Mouse (Mus musculus) MEL (cell line): ENCODE data around the gene Ddx4. TPM values are rescaled to one million over a fixed set of nuclear protein-coding genes. Genes with fewer than 3 reads are reported as not detected.

ENCODE experiments used
- DNase-seq: peaks from one replicate; pipeline ENCODE4 v3.0.0; 2011; ENCODE audit warnings: low read depth, low spot score
- H3K27ac ChIP-seq: 2 replicates; pipeline ENCODE4 v1.5.1; 2012; ENCODE audit warnings: low read depth, mild to moderate bottlenecking, control low read depth, low read length, moderate library complexity; ENCODE audit not compliant: control insufficient read depth
- H3K27me3 ChIP-seq, 2 experiments: fragments of 150-350 bp in 1 of 2; sonication (generic) in 1 of 2; 2 replicates each; pipeline ENCODE4 v1.6.1; 2012; ENCODE audit warnings: low read length in 2 of 2, mild to moderate bottlenecking in 2 of 2, improper control_type of control experiment in 1 of 2, moderate library complexity in 1 of 2; ENCODE audit not compliant: insufficient read depth in 2 of 2, control insufficient read depth in 1 of 2
- H3K36me3 ChIP-seq, 2 experiments: 2 replicates each; pipeline ENCODE4 v1.6.1; 2012 to 2014; ENCODE audit warnings: low read length in 2 of 2, improper control_type of control experiment in 1 of 2, inconsistent platforms in 1 of 2, mild to moderate bottlenecking in 1 of 2; ENCODE audit not compliant: insufficient read depth in 2 of 2, control insufficient read depth in 1 of 2
- H3K4me1 ChIP-seq, 2 experiments: fragments of 150-350 bp in 1 of 2; sonication (generic) in 1 of 2; 2 replicates each; pipeline ENCODE4 v1.6.1; 2012; ENCODE audit warnings: low read length in 2 of 2, improper control_type of control experiment in 1 of 2, mild to moderate bottlenecking in 1 of 2; ENCODE audit not compliant: insufficient read depth in 2 of 2, control insufficient read depth in 1 of 2
- H3K4me3 ChIP-seq, 2 experiments: fragments of 150-350 bp in 1 of 2; sonication (generic) in 1 of 2; 2 replicates each; pipeline ENCODE4 v1.5.1; 2012; ENCODE audit warnings: low read depth in 2 of 2, low read length in 2 of 2, mild to moderate bottlenecking in 2 of 2, moderate library complexity in 2 of 2, control low read depth in 1 of 2, improper control_type of control experiment in 1 of 2; ENCODE audit not compliant: control insufficient read depth in 1 of 2, insufficient read depth in 1 of 2
- H3K79me2 ChIP-seq: 2 replicates; pipeline ENCODE4 v1.6.1; 2012; ENCODE audit warnings: mild to moderate bottlenecking, low read length, moderate library complexity; ENCODE audit not compliant: control insufficient read depth, poor library complexity, insufficient read depth
- H3K9ac ChIP-seq: 2 replicates; pipeline ENCODE4 v1.6.1; 2012; ENCODE audit warnings: low read depth, mild to moderate bottlenecking, control low read depth, low read length, moderate library complexity; ENCODE audit not compliant: control insufficient read depth, poor library complexity, severe bottlenecking
- H3K9me3 ChIP-seq: fragments of 150-350 bp; sonication (generic); replicated peaks from 2 replicates; pipeline ENCODE4 v1.6.1; 2012; ENCODE audit warnings: mild to moderate bottlenecking, low read length, improper control_type of control experiment, moderate library complexity; ENCODE audit not compliant: insufficient read depth
- E2F4 ChIP-seq: IDR thresholded peaks from 2 replicates; pipeline ENCODE4 v1.6.1; 2011; ENCODE audit warnings: low read depth, low read length, improper control_type of control experiment, borderline replicate concordance
- HCFC1 ChIP-seq: IDR thresholded peaks from 2 replicates; pipeline ENCODE4 v1.6.1; 2012; ENCODE audit warnings: low read depth, mild to moderate bottlenecking, inconsistent platforms, low read length, improper control_type of control experiment, moderate library complexity
- JUND ChIP-seq: IDR thresholded peaks from 2 replicates; pipeline ENCODE4 v1.6.1; 2011; ENCODE audit warnings: low read depth, mild to moderate bottlenecking, improper control_type of control experiment, low read length
- MAZ ChIP-seq: IDR thresholded peaks from 2 replicates; pipeline ENCODE4 v1.6.1; 2012; ENCODE audit warnings: low read depth, mild to moderate bottlenecking, inconsistent platforms, low read length, improper control_type of control experiment
- MXI1 ChIP-seq: IDR thresholded peaks from 2 replicates; pipeline ENCODE4 v1.6.1; 2011; ENCODE audit warnings: mild to moderate bottlenecking, low read depth, low read length, improper control_type of control experiment
- MYB ChIP-seq: IDR thresholded peaks from 2 replicates; pipeline ENCODE4 v1.6.1; 2011; ENCODE audit warnings: mild to moderate bottlenecking, low read depth, low read length, improper control_type of control experiment
- MYC ChIP-seq: IDR thresholded peaks from 2 replicates; pipeline ENCODE4 v1.6.1; 2011; ENCODE audit warnings: low read depth, mild to moderate bottlenecking, low read length, improper control_type of control experiment, moderate library complexity
- POLR2AphosphoS5 ChIP-seq: IDR thresholded peaks from 2 replicates; pipeline ENCODE4 v1.6.1; 2012; ENCODE audit warnings: low read depth, borderline replicate concordance, mild to moderate bottlenecking, inconsistent platforms, low read length, moderate library complexity, mixed read lengths
- RAD21 ChIP-seq: IDR thresholded peaks from 2 replicates; pipeline ENCODE4 v1.6.1; 2011; ENCODE audit warnings: mild to moderate bottlenecking, low read depth, low read length, improper control_type of control experiment
- RCOR1 ChIP-seq: IDR thresholded peaks from 2 replicates; pipeline ENCODE4 v1.6.1; 2012; ENCODE audit warnings: low read depth, mild to moderate bottlenecking, inconsistent platforms, low read length, improper control_type of control experiment
- TCF12 ChIP-seq: IDR thresholded peaks from 2 replicates; pipeline ENCODE4 v1.6.1; 2014; ENCODE audit warnings: low read depth, mild to moderate bottlenecking, inconsistent platforms, low read length, improper control_type of control experiment, moderate library complexity
- ZC3H11A ChIP-seq: IDR thresholded peaks from 2 replicates; pipeline ENCODE4 v1.6.1; 2012; ENCODE audit warnings: low read depth, mild to moderate bottlenecking, inconsistent platforms, low read length, improper control_type of control experiment
- ZMIZ1 ChIP-seq: IDR thresholded peaks from 2 replicates; pipeline ENCODE4 v1.6.1; 2012; ENCODE audit warnings: low read depth, mild to moderate bottlenecking, inconsistent platforms, low read length, improper control_type of control experiment, moderate library complexity
- ZNF384 ChIP-seq: IDR thresholded peaks from 2 replicates; pipeline ENCODE4 v1.6.1; 2012; ENCODE audit warnings: low read depth, mild to moderate bottlenecking, inconsistent platforms, low read length, improper control_type of control experiment
- polyA plus RNA-seq, 2 experiments: library from polyadenylated mRNA; stranded (reverse) in 1 of 2; unstranded in 1 of 2; fragments of >175 nt in 1 of 2; fragments of >200 nt in 1 of 2; gene quantifications; 2 replicates each; pipeline versions ENCODE4 v1.2.1 to v1.2.4; 2012; ENCODE audit warnings: low replicate concordance in 2 of 2, low read depth in 1 of 2; ENCODE audit not compliant: insufficient read length in 2 of 2, insufficient read depth in 1 of 2, missing spikeins in 1 of 2
- total RNA-seq: library from RNA; depleted of rRNA; stranded (reverse); fragments of 300-350 nt; gene quantifications from 2 replicates; pipeline ENCODE4 v1.2.3, GENCODE M21; 2012; rRNA removed

Ddx4 gene
- total RNA-seq (0.95 and 1.3 TPM in 2 replicates), polyA plus RNA-seq (under 1 TPM in 1 of 2 experiments, not detected in 1; 0.31 TPM)

GRCm38 (mm10) chr13:112652205-112652604, at the start of gene Ddx4:
TSS of gene Ddx4 (minus strand) at chr13:112652475.
- no peak for DNase-seq
- Histone ChIP-seq H3K9me3 (no peaks in the 10 kb centered on the region), H3K9ac (no peak within 1 kb of the TSS), H3K27me3 (no peaks in the 10 kb centered on the region), H3K4me3 (no peak within 1 kb of the TSS), H3K79me2 (no peaks in the 10 kb centered on the region), H3K27ac (no peak within 1 kb of the TSS), H3K36me3 (0 out of 4 replicates have a peak, but pooled peaks cover 0 to 3% of the 10 kb centered on the region in 2 experiments), H3K4me1 (peaks cover 0 to 2% of the 10 kb centered on the region in 2 experiments; a peak in 2 of 4 replicates)
- no peak for TF ChIP-seq E2F4
- TF ChIP-seq RAD21, result no peak

DNA sequence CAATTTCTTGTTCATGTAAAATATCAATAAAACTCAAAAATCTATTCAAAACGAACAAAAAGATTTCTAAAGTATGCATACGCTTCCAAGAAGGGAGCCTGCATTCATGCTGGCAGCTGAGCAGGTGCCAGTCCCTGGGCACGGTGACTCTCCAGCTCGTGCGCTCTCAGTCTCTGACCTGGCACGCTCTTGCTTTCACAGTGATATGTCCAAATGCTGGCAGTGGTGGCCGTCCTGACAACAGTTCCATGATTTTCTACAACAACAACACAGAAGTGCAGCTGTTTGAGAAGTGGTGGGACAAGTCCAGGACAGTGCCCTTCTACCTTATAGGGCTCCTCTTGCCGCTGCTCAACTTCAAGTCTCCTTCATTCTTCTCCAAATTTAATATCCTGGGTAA, 49.0 kb upstream of the Ddx4 start:
- no peak for DNase-seq
- Histone ChIP-seq H3K4me1 (no peaks in the 10 kb centered on the region), H3K79me2 (no peaks in the 10 kb centered on the region), H3K9me3 (no peaks in the 10 kb centered on the region), H3K9ac (no peak overlapping the region), H3K4me3 (no peak overlapping the region), H3K27ac (no peak overlapping the region), H3K27me3 (no peaks in the 10 kb centered on the region), H3K36me3 (peaks cover 0 to 2% of the 10 kb centered on the region in 2 experiments; a peak in 2 of 4 replicates)
- no peak for TF ChIP-seq ZC3H11A
- TF ChIP-seq RAD21, result no peak
- no peak for TF ChIP-seq POLR2AphosphoS5
- TF ChIP-seq MYB, result no peak
- TF ChIP-seq MYC, result no peak
- no peak for TF ChIP-seq MAZ
- TF ChIP-seq HCFC1, result no peak
- TF ChIP-seq MXI1, result no peak
- no peak for TF ChIP-seq ZMIZ1
- no peak for TF ChIP-seq ZNF384
- TF ChIP-seq JUND, result no peak
- TF ChIP-seq RCOR1, result no peak
- TF ChIP-seq TCF12, result no peak
